Mouse (Mus musculus) frontal cortex, adult (tissue): ENCODE measurements around the gene Lamtor2.

Source experiments
- ATAC-seq: cut with Nextera tagmentation; 2 replicates; pipeline ENCODE4 v1.9.2; 2017; ENCODE audit warnings: mild to moderate bottlenecking, moderate library complexity, mixed read lengths; ENCODE audit not compliant: low TSS enrichment

Gene Lamtor2

GRCm38 (mm10) chr3:88568615-88569014, 15.7 kb upstream of the Lamtor2 start:
- no peak for ATAC-seq

DNA sequence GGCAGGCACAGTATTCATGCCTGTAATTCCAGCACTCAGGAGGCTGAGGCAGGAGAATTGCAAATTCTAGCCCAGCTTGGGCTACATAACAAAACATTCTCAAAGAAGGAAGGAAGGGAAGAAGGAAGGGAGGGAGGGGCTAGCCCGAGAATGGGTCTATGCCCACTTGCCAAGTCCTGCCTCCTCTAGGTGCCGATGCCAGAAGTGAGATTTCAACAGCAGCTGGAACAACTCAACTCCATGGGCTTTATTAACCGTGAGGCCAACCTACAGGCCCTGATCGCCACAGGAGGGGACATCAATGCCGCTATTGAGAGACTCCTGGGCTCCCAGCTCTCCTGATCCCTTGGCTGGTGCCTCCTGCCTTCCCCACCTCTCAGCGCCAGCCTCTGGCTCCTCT, 15.0 kb upstream of the Lamtor2 start:
- ATAC-seq: no peak

DNA sequence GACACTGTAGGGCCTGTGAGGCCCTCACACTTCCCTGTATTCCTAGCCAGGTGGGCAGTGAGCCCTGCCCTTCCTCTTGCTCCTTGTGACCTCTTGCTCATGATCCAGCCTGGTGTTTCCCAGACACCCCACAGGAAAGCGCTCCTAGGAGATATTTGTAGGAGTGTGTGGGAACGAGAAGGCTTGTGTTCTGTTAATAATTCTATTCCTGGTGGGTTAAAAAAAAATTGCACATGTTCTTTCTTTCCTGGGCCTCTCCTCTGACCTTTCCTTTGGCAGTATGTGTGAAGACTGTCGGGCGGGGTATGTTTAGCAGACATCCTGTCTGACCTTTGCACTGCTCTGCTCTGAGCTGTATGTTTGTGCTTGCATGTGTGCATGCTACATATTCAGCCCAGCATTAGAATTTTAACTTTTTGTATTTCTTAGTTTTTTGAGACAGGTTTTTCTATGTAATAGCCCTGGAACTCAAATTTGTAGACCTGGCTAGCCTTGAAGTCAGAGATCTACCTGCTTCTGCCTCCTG, 13.7 kb upstream of the Lamtor2 start:
- ATAC-seq: no peak

- no peak for ATAC-seq
Measured at GRCm38 (mm10) chr3:88566116-88566515, 13.2 kb upstream of the Lamtor2 start.

DNA sequence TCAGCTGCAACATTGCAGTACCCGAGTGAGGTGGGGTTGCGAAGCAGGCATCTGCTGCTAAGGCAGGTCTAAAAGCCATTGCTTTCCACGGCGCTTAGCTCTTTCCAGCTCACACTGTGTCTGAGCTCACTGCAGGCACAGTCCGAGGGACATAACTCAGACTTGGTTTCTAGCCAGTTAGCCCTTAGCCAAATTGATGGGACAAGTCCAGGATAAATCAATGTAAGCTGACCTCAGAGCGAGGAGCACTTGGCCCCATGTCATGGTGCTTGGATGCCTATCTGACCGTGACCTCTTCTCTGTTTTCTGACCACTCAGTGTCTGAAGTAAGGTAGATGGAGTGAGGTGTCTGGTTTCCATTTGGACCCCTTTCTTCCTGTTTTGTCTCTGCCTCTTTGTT, 11.1 kb upstream of the Lamtor2 start:
- no peak for ATAC-seq

- ATAC-seq: no peak
Measured at GRCm38 (mm10) chr3:88563442-88563841, 10.6 kb upstream of the Lamtor2 start.

DNA sequence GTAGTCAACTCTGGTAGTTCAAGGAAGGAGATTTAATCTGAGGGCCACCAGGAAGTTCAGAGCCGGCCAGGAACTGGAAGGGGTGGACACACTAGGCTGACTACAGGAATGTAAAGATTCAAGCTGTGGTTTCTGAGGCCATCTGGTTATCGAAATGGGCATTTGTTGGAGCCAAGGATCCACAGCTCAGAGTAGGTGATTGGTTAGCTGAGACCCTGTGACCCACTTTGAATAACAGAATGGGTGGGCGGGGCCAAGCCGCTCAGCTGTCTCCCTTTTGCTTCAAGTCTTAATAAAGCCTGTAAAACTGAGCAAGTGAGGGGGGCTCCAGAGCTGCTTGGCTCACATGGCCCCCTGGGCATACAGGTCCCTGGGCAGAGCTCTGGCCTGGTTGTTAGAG, 9.1 kb upstream of the Lamtor2 start:
- ATAC-seq: no peak

- no peak for ATAC-seq
Measured at GRCm38 (mm10) chr3:88559596-88559995, 6.7 kb upstream of the Lamtor2 start.

GRCm38 (mm10) chr3:88556616-88557015, 3.7 kb upstream of the Lamtor2 start:
- no peak for ATAC-seq

GRCm38 (mm10) chr3:88555731-88556130, 2.9 kb upstream of the Lamtor2 start:
- ATAC-seq: no peak

DNA sequence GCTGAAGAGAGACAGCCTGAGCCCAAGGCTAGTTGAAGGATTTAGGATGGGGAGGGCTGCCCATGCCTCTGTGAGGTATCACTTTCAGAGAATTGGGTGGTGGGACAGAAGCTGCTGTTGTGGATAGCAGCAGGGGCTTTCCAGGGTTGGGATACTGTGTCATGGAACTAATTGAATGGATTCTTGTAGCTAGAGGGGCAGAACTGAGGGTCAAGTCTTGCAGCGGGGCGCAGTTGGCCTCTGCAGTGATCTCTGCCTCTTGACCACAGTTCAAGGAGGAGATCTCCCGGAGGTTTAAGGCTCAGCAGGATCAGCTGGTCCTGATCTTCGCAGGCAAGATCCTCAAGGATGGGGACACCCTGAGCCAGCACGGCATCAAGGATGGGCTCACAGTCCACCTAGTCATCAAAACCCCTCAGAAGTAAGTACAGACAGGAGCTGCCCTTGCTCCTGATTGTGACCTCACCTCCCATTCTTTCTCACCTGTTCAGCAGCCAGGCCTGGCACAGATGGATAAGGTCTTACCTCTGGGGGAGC, 2.3 kb upstream of the Lamtor2 start:
- no peak for ATAC-seq

DNA sequence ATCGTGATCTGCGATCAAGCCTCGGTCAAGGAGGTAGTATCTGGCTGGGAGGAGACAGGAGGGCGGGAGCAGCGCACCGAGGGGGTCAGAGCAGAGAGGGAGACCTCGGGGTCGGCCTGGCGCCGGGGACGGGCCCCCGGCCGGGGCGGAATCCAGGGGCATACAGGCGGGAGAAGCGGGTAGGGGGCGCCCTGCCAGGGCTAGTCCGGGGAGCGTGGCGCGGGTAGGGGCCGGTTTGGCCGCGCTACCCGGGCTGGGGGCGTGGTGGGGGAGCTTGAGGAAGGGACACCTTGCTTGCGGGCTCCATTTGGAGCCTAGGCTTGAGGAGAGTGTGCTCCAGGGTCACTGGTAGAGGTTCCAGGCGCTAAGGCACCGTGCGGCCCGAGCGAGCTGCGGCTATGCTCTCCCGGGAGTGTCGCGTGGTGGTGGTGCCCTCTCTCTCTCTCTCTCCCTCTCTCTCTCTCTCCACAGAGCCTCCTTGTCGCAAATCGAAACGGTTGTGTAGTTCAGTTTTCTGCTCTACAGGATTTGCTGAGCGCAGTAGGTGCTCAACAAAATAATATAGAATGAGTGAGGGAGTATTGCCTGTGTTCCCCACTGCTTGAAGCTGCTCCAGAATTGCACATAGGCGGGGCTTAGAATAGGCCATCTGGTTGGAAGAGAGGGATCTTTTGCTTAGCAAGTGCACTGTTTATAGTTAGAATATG, 1.2 kb upstream of the Lamtor2 start:
- peak; percentile 34 for ATAC-seq

- peak; percentile 15 for ATAC-seq
Measured at GRCm38 (mm10) chr3:88553525-88553879, 628 bp upstream of the Lamtor2 start, which contains the start of gene Ubqln4. TSS of gene Ubqln4 (plus strand) at chr3:88553758.

DNA sequence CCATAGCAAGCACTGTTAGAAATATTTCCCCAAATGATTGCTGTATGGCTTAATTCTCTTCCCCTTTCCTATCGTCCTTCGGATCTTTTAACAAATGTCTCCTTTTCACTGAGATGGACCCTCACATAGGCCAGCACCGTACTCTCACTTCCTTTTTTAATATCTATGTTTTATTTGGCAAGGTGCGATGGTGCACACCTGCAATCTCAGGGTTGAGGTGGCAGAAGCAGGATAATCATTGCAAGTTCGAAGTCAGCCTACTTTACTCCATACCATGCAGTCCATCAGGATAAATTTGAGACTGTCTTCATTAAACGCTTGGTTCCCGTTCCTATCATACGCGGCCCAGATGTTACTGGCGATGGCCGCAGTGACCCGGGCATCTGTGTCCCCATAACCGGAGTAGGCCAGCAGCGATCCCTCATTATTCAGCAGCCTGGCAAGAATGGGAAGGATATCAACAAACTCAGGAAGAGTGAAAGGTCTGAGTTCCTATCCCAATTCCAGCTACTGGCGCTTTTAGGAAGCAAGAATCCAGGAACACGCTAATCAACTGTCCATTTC, 710 bp downstream of the Lamtor2 start:
- no peak for ATAC-seq

DNA sequence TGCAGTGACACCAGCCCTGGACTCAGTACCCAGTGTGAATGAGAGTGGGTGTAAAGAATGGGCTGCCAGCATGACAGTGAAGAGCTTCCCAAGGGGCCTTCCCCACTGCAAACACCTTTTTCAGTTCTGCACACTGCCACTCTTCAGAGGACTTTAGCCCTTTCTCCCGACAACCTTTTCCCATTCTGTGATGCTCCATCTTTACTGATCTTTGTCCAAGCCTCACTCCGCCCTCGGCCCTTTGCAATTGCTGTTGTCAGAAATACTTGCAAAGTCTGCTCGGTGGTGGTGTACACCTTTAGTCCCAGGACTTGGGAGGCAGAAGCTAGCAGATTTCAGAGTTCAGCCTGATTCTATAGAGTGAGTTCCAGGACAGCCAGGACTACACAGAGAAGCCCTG, 1.3 kb downstream of the Lamtor2 start:
- no peak for ATAC-seq

- no peak for ATAC-seq
Measured at GRCm38 (mm10) chr3:88548180-88548917, 4.5 kb downstream of the Lamtor2 start, which contains the start of gene Rab25. TSS of gene Rab25 (minus strand) at chr3:88548300.

GRCm38 (mm10) chr3:88546674-88547418, 6.0 kb downstream of the Lamtor2 start:
- no peak for ATAC-seq

GRCm38 (mm10) chr3:88544955-88545591, 7.8 kb downstream of the Lamtor2 start:
- ATAC-seq: no peak

DNA sequence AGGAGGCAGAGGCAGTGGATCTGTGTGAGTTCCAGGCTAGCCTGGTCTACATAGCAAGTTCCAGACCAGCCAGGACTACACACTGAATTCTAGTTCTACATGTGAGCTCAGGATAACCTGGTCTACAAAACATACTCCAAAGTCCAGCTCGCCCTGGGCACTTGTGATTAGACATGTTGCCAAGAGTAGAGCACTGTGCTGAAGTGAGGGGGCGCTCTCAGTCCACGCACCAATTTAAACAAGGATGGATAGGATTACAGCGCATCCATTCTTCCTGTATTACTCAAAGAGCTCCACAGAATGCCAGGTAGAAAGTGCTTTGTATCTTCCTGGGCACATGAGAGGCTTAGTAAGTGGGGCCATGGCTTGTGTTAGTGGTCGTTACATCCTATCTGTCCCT, 8.4 kb downstream of the Lamtor2 start:
- ATAC-seq: no peak

GRCm38 (mm10) chr3:88543651-88544410, 9.0 kb downstream of the Lamtor2 start:
- ATAC-seq: no peak

- ATAC-seq: no peak
Measured at GRCm38 (mm10) chr3:88543174-88543573, 9.7 kb downstream of the Lamtor2 start.
